Mouse (Mus musculus) neural tube, embryonic 13.5 days (tissue): Measurements from ENCODE around the gene Zbtb20. TPM values are rescaled to one million over a fixed set of nuclear protein-coding genes. Genes with fewer than 3 reads are reported as not detected.

Source experiments
- ATAC-seq: fragments of 200-750 bp; cut with Nextera tagmentation; 2 replicates; pipeline ENCODE4 v1.8.0; 2017; ENCODE audit warnings: low read depth, mild to moderate bottlenecking, moderate TSS enrichment, moderate library complexity
- H3K27ac ChIP-seq: fragments of 300-500 bp; sonication (generic); replicated peaks from 2 replicates; pipeline ENCODE4 v1.5.1; 2015; ENCODE audit warnings: moderate library complexity, mild to moderate bottlenecking, inconsistent platforms
- H3K27me3 ChIP-seq: fragments of 300-500 bp; sonication (generic); 2 replicates; pipeline ENCODE4 v1.6.1; 2015; ENCODE audit warnings: mild to moderate bottlenecking, inconsistent platforms
- H3K36me3 ChIP-seq: fragments of 300-500 bp; sonication (generic); 2 replicates; pipeline ENCODE4 v1.6.1; 2015; ENCODE audit warnings: mild to moderate bottlenecking, inconsistent platforms
- H3K4me1 ChIP-seq: fragments of 300-500 bp; sonication (generic); replicated peaks from 2 replicates; pipeline ENCODE4 v1.6.1; 2015; ENCODE audit warnings: inconsistent platforms
- H3K4me2 ChIP-seq: fragments of 300-500 bp; sonication (generic); 2 replicates; pipeline ENCODE4 v1.6.1; 2015; ENCODE audit warnings: inconsistent platforms, mild to moderate bottlenecking, moderate library complexity
- H3K4me3 ChIP-seq: fragments of 300-500 bp; sonication (generic); 2 replicates; pipeline ENCODE4 v1.5.1; 2015; ENCODE audit warnings: mild to moderate bottlenecking, inconsistent platforms
- H3K9ac ChIP-seq: fragments of 300-500 bp; sonication (generic); 2 replicates; pipeline ENCODE4 v1.6.1; 2015; ENCODE audit warnings: moderate library complexity, mild to moderate bottlenecking, inconsistent platforms
- H3K9me3 ChIP-seq: fragments of 300-500 bp; sonication (generic); 2 replicates; pipeline ENCODE4 v1.6.1; 2016; ENCODE audit warnings: inconsistent platforms
- WGBS: fragments of 180-500 bp; shearing (Covaris S2); methylation state at CpG from one replicate; pipeline ENCODE4 v1.1.7; 2015; 5-methylcytosine and 5-hydroxymethylcytosine counted together
- polyA plus RNA-seq: library from polyadenylated mRNA; unstranded; fragments of >200 nt; fragmentation: Nextera tagmentation; extraction: Ambion mirVana; gene quantifications from 2 replicates; pipeline ENCODE4 v1.2.1, GENCODE M21; 2015

Gene Zbtb20
- polyA plus RNA-seq, 1 experiment from 2014 or later: 71.4 TPM

- Histone ChIP-seq H3K4me3 (no peak overlapping the region), H3K27me3 (no peaks in the 10 kb centered on the region), H3K4me2 (no peak overlapping the region), H3K9ac (no peak overlapping the region), H3K4me1 (peaks cover 8% of the 10 kb centered on the region; the same call in 1 of the 2 replicates), H3K27ac (no peak overlapping the region), H3K36me3 (no peaks in the 10 kb centered on the region), H3K9me3 (no peaks in the 10 kb centered on the region)
- 76% methylated on average over 9 of the region's 9 CpGs for WGBS
- ATAC-seq: no peak
These were observed 487.1 kb downstream of the Zbtb20 start for GRCm38 (mm10) chr16:43362651-43363300.

- 73% methylated on average over 6 of the region's 6 CpGs for WGBS
- no peaks in the 10 kb centered on the region for H3K27me3 ChIP-seq
These were observed 487.6 kb downstream of the Zbtb20 start for GRCm38 (mm10) chr16:43363316-43363715.

GRCm38 (mm10) chr16:43363751-43364515, 488.3 kb downstream of the Zbtb20 start:
- 46% methylated on average over 7 of the region's 7 CpGs for WGBS
- no peak overlapping the region for H3K9ac ChIP-seq
- no peak overlapping the region for H3K4me2 ChIP-seq
- no peaks in the 10 kb centered on the region for H3K36me3 ChIP-seq
- no peaks in the 10 kb centered on the region for H3K9me3 ChIP-seq
- H3K27me3 ChIP-seq: no peaks in the 10 kb centered on the region
- H3K4me3 ChIP-seq: no peak overlapping the region
- peaks cover 8% of the 10 kb centered on the region; the same call in 1 of the 2 replicates for H3K4me1 ChIP-seq
- H3K27ac ChIP-seq: no peak overlapping the region
- no peak for ATAC-seq

More at GRCm38 (mm10) chr16:43363316-43363715, 487.6 kb downstream of the Zbtb20 start:
- peaks cover 8% of the 10 kb centered on the region; the same call in 1 of the 2 replicates for H3K4me1 ChIP-seq
- H3K4me3 ChIP-seq: no peak overlapping the region
- no peak overlapping the region for H3K4me2 ChIP-seq
- no peaks in the 10 kb centered on the region for H3K9me3 ChIP-seq
- H3K27ac ChIP-seq: no peak overlapping the region
- no peak overlapping the region for H3K9ac ChIP-seq
- no peaks in the 10 kb centered on the region for H3K36me3 ChIP-seq
- no peak for ATAC-seq

GRCm38 (mm10) chr16:43364516-43364910, 488.8 kb downstream of the Zbtb20 start:
- Histone ChIP-seq H3K9me3 (no peaks in the 10 kb centered on the region), H3K4me1 (peaks cover 8% of the 10 kb centered on the region; the same call in 1 of the 2 replicates), H3K4me2 (no peak overlapping the region), H3K36me3 (no peaks in the 10 kb centered on the region), H3K4me3 (no peak overlapping the region), H3K27ac (no peak overlapping the region), H3K27me3 (no peaks in the 10 kb centered on the region), H3K9ac (no peak overlapping the region)
- no peak for ATAC-seq
- 88% methylated on average over 6 of the region's 6 CpGs for WGBS

- Histone ChIP-seq H3K27ac (no peak overlapping the region), H3K9ac (no peak overlapping the region), H3K4me3 (no peak overlapping the region), H3K27me3 (no peaks in the 10 kb centered on the region), H3K4me2 (no peak overlapping the region), H3K36me3 (no peaks in the 10 kb centered on the region), H3K4me1 (peaks cover 8% of the 10 kb centered on the region; the same call in 1 of the 2 replicates), H3K9me3 (no peaks in the 10 kb centered on the region)
- WGBS: 93% methylated on average over 3 of the region's 3 CpGs
- ATAC-seq: no peak
These were observed 489.6 kb downstream of the Zbtb20 start for GRCm38 (mm10) chr16:43365277-43365676.

- WGBS: 92% methylated on average over 3 of the region's 3 CpGs
- no peaks in the 10 kb centered on the region for H3K4me1 ChIP-seq
- no peaks in the 10 kb centered on the region for H3K27me3 ChIP-seq
- H3K4me3 ChIP-seq: no peak overlapping the region
- ATAC-seq: no peak
- H3K4me2 ChIP-seq: no peak overlapping the region
- H3K9ac ChIP-seq: no peak overlapping the region
- no peak overlapping the region for H3K27ac ChIP-seq
- no peaks in the 10 kb centered on the region for H3K9me3 ChIP-seq
- no peaks in the 10 kb centered on the region for H3K36me3 ChIP-seq
These were observed 494.9 kb downstream of the Zbtb20 start for GRCm38 (mm10) chr16:43370496-43371020.

- Histone ChIP-seq H3K27me3 (no peaks in the 10 kb centered on the region), H3K4me1 (no peaks in the 10 kb centered on the region), H3K4me2 (no peak overlapping the region), H3K9me3 (no peaks in the 10 kb centered on the region), H3K9ac (no peak overlapping the region), H3K36me3 (no peaks in the 10 kb centered on the region), H3K27ac (no peak overlapping the region), H3K4me3 (no peak overlapping the region)
- no peak for ATAC-seq
- WGBS: 67% methylated on average over 6 of the region's 6 CpGs
These were observed 501.1 kb downstream of the Zbtb20 start for GRCm38 (mm10) chr16:43376782-43377181.

- no peaks in the 10 kb centered on the region for H3K27me3 ChIP-seq
- no peak overlapping the region for H3K27ac ChIP-seq
- no peaks in the 10 kb centered on the region for H3K9me3 ChIP-seq
- H3K4me2 ChIP-seq: no peak overlapping the region
- H3K4me1 ChIP-seq: no peaks in the 10 kb centered on the region
- no peak for ATAC-seq
- H3K9ac ChIP-seq: no peak overlapping the region
- 86% methylated on average over 7 of the region's 7 CpGs for WGBS
- H3K4me3 ChIP-seq: no peak overlapping the region
- no peaks in the 10 kb centered on the region for H3K36me3 ChIP-seq
These were observed 504.0 kb downstream of the Zbtb20 start for GRCm38 (mm10) chr16:43379351-43380325.

GRCm38 (mm10) chr16:43381183-43381582, 505.5 kb downstream of the Zbtb20 start:
- ATAC-seq: no peak
- H3K9ac ChIP-seq: no peak overlapping the region
- no peaks in the 10 kb centered on the region for H3K9me3 ChIP-seq
- H3K4me1 ChIP-seq: no peaks in the 10 kb centered on the region
- H3K4me2 ChIP-seq: no peak overlapping the region
- no peaks in the 10 kb centered on the region for H3K27me3 ChIP-seq
- no peak overlapping the region for H3K4me3 ChIP-seq
- H3K27ac ChIP-seq: no peak overlapping the region
- no peaks in the 10 kb centered on the region for H3K36me3 ChIP-seq
- 91% methylated on average over 2 of the region's 2 CpGs for WGBS

- Histone ChIP-seq H3K36me3 (no peaks in the 10 kb centered on the region), H3K4me1 (no peaks in the 10 kb centered on the region), H3K9me3 (no peaks in the 10 kb centered on the region), H3K4me2 (no peak overlapping the region), H3K27ac (no peak overlapping the region), H3K4me3 (no peak overlapping the region), H3K9ac (no peak overlapping the region), H3K27me3 (no peaks in the 10 kb centered on the region)
- 81% methylated on average over 7 of the region's 7 CpGs for WGBS
- ATAC-seq: no peak
These were observed 507.6 kb downstream of the Zbtb20 start for GRCm38 (mm10) chr16:43383149-43383740.

GRCm38 (mm10) chr16:43384953-43385619, 509.4 kb downstream of the Zbtb20 start:
- no peak overlapping the region for H3K27ac ChIP-seq
- no peaks in the 10 kb centered on the region for H3K27me3 ChIP-seq
- no peak overlapping the region for H3K9ac ChIP-seq
- WGBS: 91% methylated on average over 4 of the region's 4 CpGs
- no peaks in the 10 kb centered on the region for H3K4me1 ChIP-seq
- no peaks in the 10 kb centered on the region for H3K9me3 ChIP-seq
- H3K4me3 ChIP-seq: no peak overlapping the region
- no peaks in the 10 kb centered on the region for H3K36me3 ChIP-seq
- no peak overlapping the region for H3K4me2 ChIP-seq
- ATAC-seq: no peak
